Mouse (Mus musculus) embryonic facial prominence, embryonic 11.5 days (tissue): ENCODE results near the gene Prss57. TPM values are rescaled to one million over a fixed set of nuclear protein-coding genes. Genes with fewer than 3 reads are reported as not detected.

ENCODE experiments used
- ATAC-seq: fragments of 200-750 bp; cut with Nextera tagmentation; replicated peaks from 2 replicates; pipeline ENCODE4 v1.8.0; 2017; ENCODE audit warnings: low read depth; ENCODE audit not compliant: insufficient number of reproducible peaks, low FRiP score, low TSS enrichment
- DNase-seq: peaks from one replicate; pipeline ENCODE4 v3.0.0-alpha.2; 2015; ENCODE audit warnings: low spot score
- H3K27ac ChIP-seq: fragments of 300-500 bp; sonication (generic); replicated peaks from 2 replicates; pipeline ENCODE4 v1.5.1; 2014; ENCODE audit warnings: mild to moderate bottlenecking, low read depth, low read length, control low read depth
- H3K27me3 ChIP-seq: fragments of 300-500 bp; sonication (generic); 2 replicates; pipeline ENCODE4 v1.6.1; 2014; ENCODE audit warnings: mild to moderate bottlenecking, low read length, moderate library complexity, mixed read lengths; ENCODE audit not compliant: control insufficient read depth, insufficient read depth
- H3K36me3 ChIP-seq: fragments of 300-500 bp; sonication (generic); replicated peaks from 2 replicates; pipeline ENCODE4 v1.6.1; 2014; ENCODE audit warnings: low read depth, mild to moderate bottlenecking, low read length, moderate library complexity, mixed read lengths; ENCODE audit not compliant: control insufficient read depth, insufficient read depth
- H3K4me1 ChIP-seq: fragments of 300-500 bp; sonication (generic); 2 replicates; pipeline ENCODE4 v1.6.1; 2014; ENCODE audit warnings: low read length, mixed read lengths; ENCODE audit not compliant: control insufficient read depth, insufficient read depth
- H3K4me2 ChIP-seq: fragments of 300-500 bp; sonication (generic); 2 replicates; pipeline ENCODE4 v1.6.1; 2014; ENCODE audit warnings: low read depth, mild to moderate bottlenecking, control low read depth, low read length, moderate library complexity
- H3K4me3 ChIP-seq: fragments of 300-500 bp; sonication (generic); 2 replicates; pipeline ENCODE4 v1.5.1; 2014; ENCODE audit warnings: low read depth, low read length, control low read depth
- H3K9ac ChIP-seq: fragments of 300-500 bp; sonication (generic); replicated peaks from 2 replicates; pipeline ENCODE4 v1.6.1; 2014; ENCODE audit warnings: mild to moderate bottlenecking, control low read depth, low read length
- H3K9me3 ChIP-seq: fragments of 300-500 bp; sonication (generic); replicated peaks from 2 replicates; pipeline ENCODE4 v1.6.1; 2016; ENCODE audit warnings: mild to moderate bottlenecking, low read length, inconsistent platforms, mixed read lengths; ENCODE audit not compliant: control insufficient read depth
- WGBS: fragments of 180-500 bp; shearing (Covaris S2); extraction: QIAGEN DNeasy Blood & Tissue Kit; methylation state at CpG from one replicate; pipeline ENCODE4 v1.1.7; 2014; 5-methylcytosine and 5-hydroxymethylcytosine counted together
- polyA plus RNA-seq: library from polyadenylated mRNA; unstranded; fragments of >200 nt; fragmentation: Nextera tagmentation; extraction: Ambion mirVana; gene quantifications from 2 replicates; pipeline ENCODE4 v1.2.1, GENCODE M21; 2014

Gene Prss57
- polyA plus RNA-seq, 1 experiment from 2014 or later, result not detected

DNA sequence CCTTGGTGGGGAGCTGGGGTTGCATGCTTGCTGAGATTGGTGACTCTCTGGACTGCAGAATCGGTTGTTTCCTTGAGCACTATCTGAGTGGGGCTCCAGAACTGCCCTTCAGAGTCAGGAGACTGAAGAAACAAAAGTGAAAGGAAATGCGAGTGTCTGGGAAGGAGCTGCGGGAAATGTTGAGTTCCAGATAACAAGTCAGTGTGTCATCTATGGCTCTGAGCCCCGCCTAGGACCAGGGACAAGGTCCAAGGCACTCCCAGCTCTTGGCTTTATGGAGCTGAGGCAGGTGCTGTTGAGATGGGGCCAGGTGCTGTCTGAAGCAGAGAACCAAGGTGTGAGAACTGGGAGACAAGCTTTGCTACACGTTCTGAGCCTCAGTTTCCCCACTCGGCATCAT, 33.7 kb upstream of the Prss57 start:
- Histone ChIP-seq H3K27ac (no peak overlapping the region), H3K9me3 (no peaks in the 10 kb centered on the region), H3K9ac (no peak overlapping the region), H3K4me1 (no peaks in the 10 kb centered on the region), H3K27me3 (no peaks in the 10 kb centered on the region), H3K4me3 (no peak overlapping the region), H3K4me2 (no peak overlapping the region), H3K36me3 (peaks cover 3% of the 10 kb centered on the region; the same call in 1 of the 2 replicates)
- WGBS, result 73% methylated on average over 6 of the region's 6 CpGs
- no peak for DNase-seq
- ATAC-seq, result no peak

DNA sequence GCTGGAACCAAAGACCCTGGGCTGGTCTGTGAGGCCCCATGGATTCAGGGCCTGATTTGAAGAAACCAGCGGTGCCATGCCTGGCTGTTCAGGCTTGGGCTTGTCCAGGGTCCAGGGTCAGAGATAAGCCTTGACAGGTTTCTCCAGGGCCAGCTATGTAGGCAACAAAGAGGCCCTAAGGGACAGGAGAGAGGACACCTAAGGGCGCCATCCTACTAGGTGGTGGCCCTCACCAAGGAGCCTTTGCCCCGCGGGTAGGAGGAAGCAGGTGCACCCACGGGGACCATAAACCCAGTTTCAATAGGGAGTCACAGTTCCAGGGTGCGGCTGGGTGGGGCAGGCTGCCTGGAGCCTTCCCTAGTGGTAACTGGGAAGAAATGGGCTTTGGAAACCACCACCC, 32.2 kb upstream of the Prss57 start:
- no peak overlapping the region for H3K27ac ChIP-seq
- DNase-seq, result no peak
- WGBS, result 65% methylated on average over 6 of the region's 6 CpGs

DNA sequence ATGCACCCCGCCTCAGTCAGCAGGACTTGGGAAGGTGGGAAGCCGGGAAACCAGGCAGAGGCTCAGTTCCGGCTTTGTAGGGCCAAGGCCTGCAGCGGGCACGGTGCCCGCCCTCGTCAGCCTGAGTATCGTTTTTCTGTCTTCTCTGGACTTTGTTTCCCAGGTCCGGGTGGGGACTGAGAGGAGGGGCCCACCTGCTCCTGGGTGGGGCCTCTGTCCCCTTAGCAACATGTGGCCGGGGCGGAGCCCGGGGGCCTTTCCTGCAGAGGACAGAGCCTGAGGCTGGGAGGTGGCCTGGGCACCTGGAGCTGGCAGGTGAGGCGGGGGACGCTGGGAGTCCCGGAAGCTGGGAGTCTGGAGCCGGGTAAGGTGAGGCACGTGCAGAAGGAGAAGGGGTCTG, 31.6 kb upstream of the Prss57 start:
- H3K4me2 ChIP-seq, result no peak overlapping the region; the same call in 1 of the 2 replicates
- DNase-seq, result no peak

More for the DNA sequence above, 32.2 kb upstream of the Prss57 start:
- no peak overlapping the region for H3K4me3 ChIP-seq
- no peaks in the 10 kb centered on the region for H3K9me3 ChIP-seq
- no peaks in the 10 kb centered on the region for H3K27me3 ChIP-seq
- H3K36me3 ChIP-seq, result peaks cover 6% of the 10 kb centered on the region; the same call in 1 of the 2 replicates
- H3K4me1 ChIP-seq, result no peaks in the 10 kb centered on the region
- H3K9ac ChIP-seq, result no peak overlapping the region
- H3K4me2 ChIP-seq, result no peak overlapping the region
- ATAC-seq, result no peak

DNA sequence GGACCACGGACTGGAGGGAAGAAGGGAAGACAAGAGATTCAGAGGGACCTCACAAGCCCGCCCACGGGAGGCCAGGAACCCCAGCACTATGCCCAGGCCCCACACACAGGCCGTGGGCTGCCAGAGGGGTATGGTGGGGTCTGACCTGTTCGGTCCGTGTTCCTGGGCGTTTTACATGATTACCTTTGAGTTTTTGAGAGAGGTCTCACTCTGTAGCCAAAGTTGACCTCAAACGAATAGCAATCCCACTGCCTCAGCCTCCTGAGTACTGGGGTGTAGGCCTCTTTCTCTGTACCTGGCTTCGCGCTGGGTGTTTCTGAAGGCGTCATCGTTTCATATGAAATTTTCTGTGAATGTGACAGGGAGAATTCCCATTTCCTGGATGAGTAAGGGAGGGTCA, 31.0 kb upstream of the Prss57 start:
- 87% methylated on average over 12 of the region's 12 CpGs for WGBS
- DNase-seq (no peak), ATAC-seq (no peak)
- no peak overlapping the region for H3K4me3 ChIP-seq
- H3K36me3 ChIP-seq, result peaks cover 6% of the 10 kb centered on the region; the same call in 1 of the 2 replicates
- no peaks in the 10 kb centered on the region for H3K9me3 ChIP-seq
- no peak overlapping the region for H3K4me2 ChIP-seq
- H3K27ac ChIP-seq, result no peak overlapping the region
- H3K4me1 ChIP-seq, result no peaks in the 10 kb centered on the region
- H3K9ac ChIP-seq, result no peak overlapping the region
- H3K27me3 ChIP-seq, result no peaks in the 10 kb centered on the region

More for the DNA sequence above, 31.6 kb upstream of the Prss57 start:
- Histone ChIP-seq H3K27me3 (no peaks in the 10 kb centered on the region), H3K27ac (no peak overlapping the region), H3K4me3 (no peak overlapping the region), H3K9ac (peak overlapping the region; percentile 30; the same call in 1 of the 2 replicates), H3K4me1 (no peaks in the 10 kb centered on the region), H3K36me3 (peaks cover 6% of the 10 kb centered on the region; the same call in 1 of the 2 replicates), H3K9me3 (no peaks in the 10 kb centered on the region)
- peak; percentile 15; the same call in 1 of the 2 replicates for ATAC-seq
- WGBS, result 26% methylated on average over 17 of the region's 17 CpGs

DNA sequence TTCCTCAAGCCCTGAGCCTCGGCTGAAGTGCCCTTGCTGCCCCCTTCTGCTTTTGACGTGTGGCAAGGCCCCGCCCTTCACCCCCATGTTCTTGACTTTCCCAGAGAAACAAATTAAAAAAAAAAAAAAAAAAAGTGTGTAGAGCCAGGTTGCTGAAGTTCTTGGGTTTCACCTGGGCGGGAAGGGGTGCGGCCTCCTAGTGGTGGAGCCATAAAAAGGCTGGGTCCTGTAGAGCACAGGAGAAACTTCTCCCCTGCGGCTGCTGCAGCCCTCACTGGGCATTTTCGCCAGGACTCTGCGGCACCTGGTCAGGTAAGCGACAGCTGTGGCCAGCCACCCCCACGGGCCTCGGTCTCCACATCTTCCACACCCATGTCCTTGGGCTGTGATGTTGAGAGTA, 30.0 kb upstream of the Prss57 start, which contains the start of gene Misp:
Gene Misp, plus strand, starts transcription at position 208 of the 400 bp plus-strand sequence.
- DNase-seq, result no peak
- Histone ChIP-seq H3K4me2 (no peak within 1 kb of the TSS), H3K9me3 (no peaks in the 10 kb centered on the region), H3K36me3 (peaks cover 8% of the 10 kb centered on the region), H3K4me1 (no peaks in the 10 kb centered on the region), H3K27ac (no peak within 1 kb of the TSS), H3K9ac (no peak within 1 kb of the TSS), H3K27me3 (no peaks in the 10 kb centered on the region), H3K4me3 (no peak within 1 kb of the TSS)
- no peak for ATAC-seq
- WGBS, result 68% methylated on average over 11 of the region's 11 CpGs

DNA sequence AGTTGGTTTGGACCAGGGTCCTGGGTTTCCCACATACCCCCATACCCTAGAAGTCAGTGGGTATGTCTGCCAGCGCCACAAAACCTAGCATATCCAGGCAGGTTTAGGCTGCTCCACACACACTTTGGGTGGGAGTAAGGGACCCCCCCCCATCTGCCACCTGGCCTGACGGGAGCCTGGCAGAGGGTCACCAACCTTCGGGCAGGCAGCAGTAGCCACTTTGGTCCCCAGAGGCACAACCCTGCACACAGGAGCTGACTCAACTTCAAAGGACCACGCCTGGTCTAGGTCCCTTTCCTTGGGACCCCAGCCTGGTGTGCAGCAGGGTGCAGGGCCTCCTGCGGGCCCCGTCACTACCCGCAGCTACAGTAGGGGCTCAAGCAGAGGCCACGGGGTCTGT, 29.5 kb upstream of the Prss57 start:
- Histone ChIP-seq H3K9ac (no peak overlapping the region), H3K27ac (no peak overlapping the region), H3K36me3 (peaks cover 8% of the 10 kb centered on the region), H3K4me3 (no peak overlapping the region), H3K4me2 (no peak overlapping the region), H3K4me1 (no peaks in the 10 kb centered on the region), H3K9me3 (no peaks in the 10 kb centered on the region), H3K27me3 (no peaks in the 10 kb centered on the region)
- DNase-seq, result no peak
- no peak for ATAC-seq
- 80% methylated on average over 8 of the region's 8 CpGs for WGBS

DNA sequence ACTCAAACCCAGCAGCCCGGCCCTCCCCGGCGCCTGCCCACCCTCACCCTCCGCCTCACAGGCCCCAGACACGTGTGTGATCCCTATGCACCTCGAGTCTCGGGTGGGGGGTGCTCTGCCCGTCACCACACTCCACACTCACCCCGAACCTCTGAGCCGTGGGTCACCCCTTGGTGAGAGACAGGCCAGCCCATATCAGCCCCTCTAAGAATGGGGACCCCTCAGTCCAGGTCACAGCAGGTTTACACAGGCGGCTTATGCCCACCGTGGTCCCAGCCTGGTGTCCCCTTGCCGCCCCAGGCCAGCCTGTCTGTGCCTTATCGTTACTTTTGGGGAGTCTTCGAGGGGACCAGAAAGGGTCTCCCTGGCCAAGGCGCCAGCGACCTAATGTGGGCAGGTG, 28.8 kb upstream of the Prss57 start:
- H3K4me1 ChIP-seq, result no peaks in the 10 kb centered on the region
- H3K4me3 ChIP-seq, result no peak overlapping the region
- no peaks in the 10 kb centered on the region for H3K9me3 ChIP-seq
- no peak overlapping the region for H3K4me2 ChIP-seq
- no peak for ATAC-seq
- peaks cover 8% of the 10 kb centered on the region for H3K36me3 ChIP-seq
- H3K27me3 ChIP-seq, result no peaks in the 10 kb centered on the region
- WGBS, result 92% methylated on average over 16 of the region's 17 CpGs
- DNase-seq, result no peak
- H3K9ac ChIP-seq, result no peak overlapping the region
- H3K27ac ChIP-seq, result no peak overlapping the region

DNA sequence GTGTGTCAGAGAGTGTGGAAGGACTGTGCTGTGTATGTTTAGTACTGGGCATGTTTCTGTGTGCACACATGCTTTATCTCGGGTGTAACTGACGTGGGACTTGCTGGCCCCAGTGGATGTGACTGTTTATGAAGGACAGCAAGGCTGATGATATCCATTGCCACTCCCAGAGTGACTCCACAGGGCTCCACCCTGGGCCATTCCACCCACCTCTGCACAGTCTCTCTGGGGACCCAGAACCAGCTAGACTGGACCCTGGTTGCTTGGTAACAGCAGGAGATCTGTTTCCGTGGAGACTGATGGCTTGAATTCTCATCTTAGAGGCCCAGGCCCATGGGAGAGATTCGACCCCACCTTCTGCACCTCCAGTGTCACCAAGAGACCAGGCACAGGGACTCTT, 27.5 kb upstream of the Prss57 start:
- DNase-seq (no peak), ATAC-seq (no peak)
- Histone ChIP-seq H3K27me3 (no peaks in the 10 kb centered on the region), H3K36me3 (peaks cover 8% of the 10 kb centered on the region), H3K4me1 (no peaks in the 10 kb centered on the region), H3K4me3 (no peak overlapping the region), H3K27ac (0 out of 2 replicates have a peak overlapping the region, but pooled peaks have one; percentile 47), H3K9ac (no peak overlapping the region), H3K4me2 (no peak overlapping the region), H3K9me3 (no peaks in the 10 kb centered on the region)
- WGBS, result 73% methylated on average over 4 of the region's 4 CpGs
